Mouse (Mus musculus) lung, adult 2 months (tissue): ENCODE measurements around the gene Rcn2. TPM values are rescaled to one million over a fixed set of nuclear protein-coding genes. Genes with fewer than 3 reads are reported as not detected.
"Not testable (repeated sequence)": the region's sequence is repeated elsewhere in the genome, so short reads cannot be mapped to it uniquely, and the experiment has no call there.

Experiments used
- DNase-seq: peaks from one replicate; pipeline ENCODE4 v3.0.0; 2022
- H3K4me1 ChIP-seq: fragments of 200-500 bp; 2 replicates; pipeline ENCODE4 v1.6.1; 2011; ENCODE audit warnings: low read length; ENCODE audit not compliant: control insufficient read depth, insufficient read depth
- H3K4me3 ChIP-seq: fragments of 200-500 bp; replicated peaks from 2 replicates; pipeline ENCODE3; 2011; ENCODE audit warnings: low read depth, mild to moderate bottlenecking, control low read depth, low read length; ENCODE audit errors: extremely low read depth
- CTCF ChIP-seq: fragments of 200-500 bp; IDR thresholded peaks from 2 replicates; pipeline ENCODE4 v1.5.1; 2011; ENCODE audit warnings: mild to moderate bottlenecking, low read length, control low read depth; ENCODE audit not compliant: insufficient read depth
- POLR2A ChIP-seq: fragments of 200-500 bp; IDR thresholded peaks from 2 replicates; pipeline ENCODE4 v1.6.1; 2011; ENCODE audit warnings: low read depth, mild to moderate bottlenecking, control low read depth, low read length, borderline replicate concordance; ENCODE audit errors: extremely low read depth
- WGBS: fragments of 180-500 bp; shearing (Covaris S2); methylation state at CpG from one replicate; pipeline ENCODE4 v1.1.7; 2018; 5-methylcytosine and 5-hydroxymethylcytosine counted together
- polyA plus RNA-seq: library from polyadenylated mRNA; depleted of rRNA; stranded (reverse); fragments of >200 nt; gene quantifications from 2 replicates; pipeline ENCODE4 v1.2.3, GENCODE M21; 2012; rRNA removed

The Rcn2 gene
- 62.3 and 84.1 TPM in 2 replicates for polyA plus RNA-seq

GRCm38 (mm10) chr9:56041372-56042180 is at the start of gene Rcn2:
Gene Rcn2, plus strand, starts transcription at chr9:56041845.
- H3K4me1 ChIP-seq = peaks cover 2% of the 10 kb centered on the region
- WGBS = under 1% methylated on average over 49 of the region's 49 CpGs

GRCm38 (mm10) chr9:56004679-56005078 is 37.0 kb upstream of the Rcn2 start:
- not testable (repeated sequence) for DNase-seq, H3K4me3 ChIP-seq, H3K4me1 ChIP-seq
- 50% methylated on average over 2 of the region's 2 CpGs for WGBS

More at GRCm38 (mm10) chr9:56041372-56042180, at the start of gene Rcn2:
- DNase-seq = peak; percentile 96
- H3K4me3 ChIP-seq = peak within 1 kb of the TSS; percentile 90
- TF ChIP-seq POLR2A = peak; percentile 69; the same call in 1 of the 2 replicates
- TF ChIP-seq CTCF = no peak

GRCm38 (mm10) chr9:56010450-56010849 is 31.2 kb upstream of the Rcn2 start, which contains the start of gene 4930563M21Rik:
Gene 4930563M21Rik, minus strand, starts transcription at chr9:56010550.
- no peak for TF ChIP-seq CTCF
- TF ChIP-seq POLR2A = no peak
- Histone ChIP-seq H3K4me3 (no peak within 1 kb of the TSS), H3K4me1 (no peaks in the 10 kb centered on the region)
- WGBS = 69% methylated on average over 4 of the region's 4 CpGs
- DNase-seq = no peak

- Histone ChIP-seq H3K4me1 (no peaks in the 10 kb centered on the region), H3K4me3 (no peak overlapping the region)
- TF ChIP-seq CTCF = no peak
- TF ChIP-seq POLR2A = no peak
- DNase-seq = no peak
- WGBS = 48% methylated on average over 2 of the region's 2 CpGs
Measured at GRCm38 (mm10) chr9:56024772-56025171, 16.9 kb upstream of the Rcn2 start.

- DNase-seq = no peak
- no peak for TF ChIP-seq CTCF
- 82% methylated on average over 16 of the region's 16 CpGs for WGBS
- Histone ChIP-seq H3K4me3 (no peak overlapping the region), H3K4me1 (no peaks in the 10 kb centered on the region)
Measured at GRCm38 (mm10) chr9:56027292-56027691, 14.4 kb upstream of the Rcn2 start.

GRCm38 (mm10) chr9:56032219-56032618 is 9.4 kb upstream of the Rcn2 start:
- no peaks in the 10 kb centered on the region for H3K4me1 ChIP-seq
- no peak for TF ChIP-seq POLR2A
- TF ChIP-seq CTCF = no peak
- DNase-seq = no peak
- WGBS = 50% methylated on average over 3 of the region's 3 CpGs
- no peak overlapping the region for H3K4me3 ChIP-seq

GRCm38 (mm10) chr9:56042181-56042621 is 556 bp downstream of the Rcn2 start:
- WGBS = under 1% methylated on average over 16 of the region's 16 CpGs
- DNase-seq = no peak
- no peak for TF ChIP-seq POLR2A
- TF ChIP-seq CTCF = no peak
- peaks cover 2% of the 10 kb centered on the region for H3K4me1 ChIP-seq
- peak overlapping the region; percentile 90 for H3K4me3 ChIP-seq

GRCm38 (mm10) chr9:56053796-56054195 is 12.2 kb downstream of the Rcn2 start:
- WGBS = 78% methylated on average over 3 of the region's 3 CpGs

GRCm38 (mm10) chr9:56056147-56056546 is 14.5 kb downstream of the Rcn2 start:
- Histone ChIP-seq H3K4me1 (no peaks in the 10 kb centered on the region), H3K4me3 (no peak overlapping the region)
- WGBS = 86% methylated on average over 6 of the region's 6 CpGs
- no peak for DNase-seq
- TF ChIP-seq CTCF (no peak), POLR2A (no peak)

More at GRCm38 (mm10) chr9:56053796-56054195, 12.2 kb downstream of the Rcn2 start:
- no peak for TF ChIP-seq POLR2A
- TF ChIP-seq CTCF = no peak
- Histone ChIP-seq H3K4me1 (no peaks in the 10 kb centered on the region), H3K4me3 (no peak overlapping the region)
- DNase-seq = no peak

- Histone ChIP-seq H3K4me1 (no peaks in the 10 kb centered on the region), H3K4me3 (no peak overlapping the region)
- 90% methylated on average over 5 of the region's 5 CpGs for WGBS
- no peak for DNase-seq
- TF ChIP-seq CTCF = no peak
- no peak for TF ChIP-seq POLR2A
Measured at GRCm38 (mm10) chr9:56062336-56062735, 20.7 kb downstream of the Rcn2 start.
